ENCODE assay signal across 8 mouse cellular contexts in the genomic region with DNA sequence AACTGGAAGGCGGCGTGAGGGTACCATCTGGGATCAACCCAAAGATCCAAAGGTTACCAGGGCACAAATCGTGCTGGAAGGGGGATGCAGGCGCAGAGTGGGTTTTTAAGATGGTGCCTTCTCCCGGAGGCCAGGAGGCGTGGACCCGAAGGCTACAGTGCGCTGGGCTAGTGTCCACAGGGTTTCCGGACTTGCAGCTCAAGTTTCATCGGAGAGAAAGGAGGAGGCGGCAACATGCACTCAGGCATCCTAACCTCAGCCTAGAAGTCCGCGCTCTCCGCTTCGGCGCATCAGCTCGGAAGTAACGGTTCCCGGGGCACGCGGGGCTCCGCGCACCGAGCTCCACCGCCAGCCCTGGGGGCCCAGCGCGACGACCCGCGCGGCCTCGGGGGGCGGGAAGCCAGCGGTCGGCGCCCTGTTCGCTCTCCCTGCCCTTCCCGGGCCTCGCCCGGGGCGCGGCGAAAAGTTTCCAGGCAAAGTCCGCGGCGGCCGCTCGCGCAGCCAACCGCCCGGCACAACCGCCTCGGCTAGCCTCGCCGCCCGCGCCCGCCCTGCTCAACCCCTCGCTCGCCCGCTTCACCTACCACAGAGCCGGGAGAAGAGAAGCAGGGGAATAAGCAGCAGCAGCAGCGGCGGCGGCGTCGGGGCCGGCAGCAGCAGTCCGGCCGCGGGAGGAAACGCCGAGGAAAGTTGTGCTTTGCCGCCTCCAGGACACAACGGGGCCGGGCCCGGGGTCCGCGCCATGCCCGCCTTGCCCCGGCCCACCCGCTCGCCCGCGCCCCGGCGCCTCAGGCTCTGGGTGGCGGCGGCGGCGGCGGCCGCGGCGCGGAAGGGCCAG. TPM values are rescaled to one million over a fixed set of nuclear protein-coding genes. Genes with fewer than 3 reads are reported as not detected.
DNase-seq lines count a peak whose midpoint lies in the region; ATAC-seq lines count a peak whose summit lies in the region.

No protein-coding gene starts in this region.

- peak; percentile 40 for DNase-seq in cerebellum, adult 11 months
- no peak for DNase-seq in cerebellum, adult 8-10 months
- peak; percentile 66 for DNase-seq in embryo, embryonic 11.5 days (ENCODE audit: low read depth, low spot score)
- DNase-seq in gastrocnemius, postnatal 36 days: peak; percentile 50 to 53
- DNase-seq in induced T-regulatory cell, adult 2 months (ENCODE audit: low read depth): peak; percentile 9
- DNase-seq in limb, embryonic 11.5 days (ENCODE audit: low spot score): peak; percentile 79

- H3K36me3 ChIP-seq in limb, embryonic 11.5 days (ENCODE audit: control insufficient read depth, insufficient read depth, low read length): no peaks in the 10 kb centered on the region
- no peaks in the 10 kb centered on the region for H3K36me3 ChIP-seq in midbrain, embryonic 13.5 days
- no peaks in the 10 kb centered on the region for H3K36me3 ChIP-seq in stomach, embryonic 15.5 days

- WGBS in limb, embryonic 11.5 days: under 1% methylated on average over 66 of the region's 96 CpGs
- under 1% methylated on average over 62 of the region's 96 CpGs for WGBS in midbrain, embryonic 13.5 days
- WGBS in stomach, embryonic 15.5 days: under 1% methylated on average over 89 of the region's 96 CpGs

- H3K4me2 ChIP-seq in limb, embryonic 11.5 days (ENCODE audit: low read depth, severe bottlenecking): peak overlapping the region; percentile 44
- H3K4me2 ChIP-seq in midbrain, embryonic 13.5 days (replicated peaks): peak overlapping the region; percentile 89
- peak overlapping the region; percentile 89 for H3K4me2 ChIP-seq in stomach, embryonic 15.5 days

- peaks cover 8% of the 10 kb centered on the region; the same call in 1 of the 2 replicates for H3K4me1 ChIP-seq in limb, embryonic 11.5 days (ENCODE audit: control insufficient read depth, insufficient read depth, low read length)
- H3K4me1 ChIP-seq in midbrain, embryonic 13.5 days (replicated peaks): peaks cover 26% of the 10 kb centered on the region
- peaks cover 7% of the 10 kb centered on the region; the same call in 1 of the 2 replicates for H3K4me1 ChIP-seq in stomach, embryonic 15.5 days

- H3K4me3 ChIP-seq in limb, embryonic 11.5 days (ENCODE audit: low read depth, low read length): peak overlapping the region; percentile 77
- peak overlapping the region; percentile 93 for H3K4me3 ChIP-seq in midbrain, embryonic 13.5 days (replicated peaks)
- peak overlapping the region; percentile 89 for H3K4me3 ChIP-seq in stomach, embryonic 15.5 days (replicated peaks)

- 0 out of 2 replicates have a peak, but pooled peaks cover 3% of the 10 kb centered on the region for H3K27me3 ChIP-seq in limb, embryonic 11.5 days (ENCODE audit: control insufficient read depth, insufficient read depth, low read length)
- no peaks in the 10 kb centered on the region for H3K27me3 ChIP-seq in midbrain, embryonic 13.5 days
- no peaks in the 10 kb centered on the region for H3K27me3 ChIP-seq in stomach, embryonic 15.5 days (replicated peaks)

- intact Hi-C loops in gastrocnemius, postnatal 36 days (cut with DNase I): no loop called here

- H3K27ac ChIP-seq in limb, embryonic 11.5 days (replicated peaks; ENCODE audit: low read depth, low read length): peak overlapping the region; percentile 81
- H3K27ac ChIP-seq in midbrain, embryonic 13.5 days: peak overlapping the region; percentile 94
- H3K27ac ChIP-seq in stomach, embryonic 15.5 days: peak overlapping the region; percentile 95

- H3K9ac ChIP-seq in limb, embryonic 11.5 days (ENCODE audit: low read length): peak overlapping the region; percentile 69
- H3K9ac ChIP-seq in midbrain, embryonic 13.5 days (replicated peaks): peak overlapping the region; percentile 93
- peak overlapping the region; percentile 64 for H3K9ac ChIP-seq in stomach, embryonic 15.5 days

- no peaks in the 10 kb centered on the region for H3K9me3 ChIP-seq in limb, embryonic 11.5 days (ENCODE audit: control insufficient read depth, low read length)
- no peaks in the 10 kb centered on the region for H3K9me3 ChIP-seq in midbrain, embryonic 13.5 days
- no peaks in the 10 kb centered on the region for H3K9me3 ChIP-seq in stomach, embryonic 15.5 days

- peak; percentile 63 for ATAC-seq in limb, embryonic 11.5 days (ENCODE audit: insufficient number of reproducible peaks, low FRiP score, low TSS enrichment, low read depth)
- ATAC-seq in midbrain, embryonic 13.5 days: peak; percentile 40
- ATAC-seq in stomach, embryonic 15.5 days (ENCODE audit: insufficient read depth, low FRiP score, low read depth): peak; percentile 33; the same call in 1 of the 2 replicates

RNA-seq across cellular contexts. Expression of a gene that starts 2.1 kb away (rescaled TPM):
- 1 to 10 TPM; 2.8 to 4.1 TPM for total RNA-seq in gastrocnemius, postnatal 36 days (2021)
- 28.5 and 28.8 TPM in 2 replicates for polyA plus RNA-seq in limb, embryonic 11.5 days (2014; fragmentation: Nextera tagmentation; extraction: Ambion mirVana)
- polyA plus RNA-seq in midbrain, embryonic 13.5 days (2015; fragmentation: Nextera tagmentation; extraction: Ambion mirVana): 20.4 and 30.5 TPM in 2 replicates
- polyA plus RNA-seq in stomach, embryonic 15.5 days (2015; fragmentation: Nextera tagmentation; extraction: Ambion mirVana): 26.3 and 29.8 TPM in 2 replicates
